Mouse (Mus musculus) cerebellum, postnatal 14 days (tissue): ENCODE measurements around the gene Bcl2l12.
A peak's percentile ranks its signal among the peaks of the same experiment; 100 is the strongest.

Source experiments
- DNase-seq, 2 experiments: peaks; one replicate each; pipeline ENCODE4 v3.0.0; 2021; ENCODE audit warnings: mixed read lengths in 2 of 2

Bcl2l12 gene

DNA sequence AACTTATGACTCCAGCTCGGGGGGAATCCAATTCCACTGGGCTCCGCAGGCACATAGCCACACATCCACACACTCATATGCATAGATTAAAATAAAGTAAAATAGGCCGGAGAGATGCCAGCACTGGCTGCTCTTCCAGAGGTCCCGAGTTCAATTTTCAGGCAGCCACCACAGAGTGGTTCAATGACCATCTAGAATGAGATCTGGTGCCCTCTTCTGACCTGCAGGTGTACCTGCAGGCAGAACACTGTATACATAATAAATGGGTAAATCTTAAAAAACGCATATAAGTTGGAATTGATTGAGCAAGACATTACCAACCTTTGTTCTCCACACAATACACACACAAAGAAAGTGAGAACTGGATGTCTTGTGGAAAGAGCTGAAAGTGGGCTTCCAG, 42.9 kb downstream of the Bcl2l12 start:
- DNase-seq = peak in 1 of 2 experiments; percentile 52

DNA sequence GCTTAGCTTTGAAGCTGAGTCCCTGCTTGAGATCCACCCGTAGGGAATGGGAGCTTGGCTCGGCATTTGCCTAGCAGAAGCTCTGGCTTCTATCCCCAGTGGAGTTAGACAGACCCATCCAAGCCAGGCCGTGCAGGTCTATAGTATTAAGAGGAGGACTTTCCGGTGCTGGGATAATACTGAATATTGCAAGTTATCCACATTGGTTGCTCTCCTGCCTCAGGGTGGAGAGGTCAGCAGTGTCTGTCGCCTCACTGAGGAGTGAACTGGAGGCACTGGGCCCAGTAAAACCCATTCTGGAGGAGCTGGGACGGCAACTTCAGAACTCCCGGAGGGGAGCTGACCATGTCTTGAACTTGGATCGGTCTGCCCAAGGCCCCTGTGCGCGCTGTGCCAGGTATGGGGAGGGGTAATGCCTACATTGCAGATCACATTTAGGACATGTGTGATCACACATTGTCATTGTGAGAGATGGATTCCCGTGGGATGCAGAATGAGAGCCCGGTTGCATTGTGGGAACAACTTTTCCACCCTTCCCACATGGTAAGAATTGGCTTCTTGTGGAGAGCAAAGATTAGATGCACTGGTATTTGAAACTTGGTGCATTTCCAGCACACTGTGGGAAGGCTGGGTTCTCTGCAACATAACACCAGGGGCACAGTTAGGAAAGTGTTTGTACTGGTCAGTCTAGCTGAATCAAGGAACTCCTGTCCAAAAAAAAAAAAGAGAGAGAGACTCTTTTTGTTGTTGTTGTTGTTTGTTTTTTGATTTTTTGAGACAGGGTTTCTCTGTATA, 44.2 kb downstream of the Bcl2l12 start:
- no peak for DNase-seq

DNA sequence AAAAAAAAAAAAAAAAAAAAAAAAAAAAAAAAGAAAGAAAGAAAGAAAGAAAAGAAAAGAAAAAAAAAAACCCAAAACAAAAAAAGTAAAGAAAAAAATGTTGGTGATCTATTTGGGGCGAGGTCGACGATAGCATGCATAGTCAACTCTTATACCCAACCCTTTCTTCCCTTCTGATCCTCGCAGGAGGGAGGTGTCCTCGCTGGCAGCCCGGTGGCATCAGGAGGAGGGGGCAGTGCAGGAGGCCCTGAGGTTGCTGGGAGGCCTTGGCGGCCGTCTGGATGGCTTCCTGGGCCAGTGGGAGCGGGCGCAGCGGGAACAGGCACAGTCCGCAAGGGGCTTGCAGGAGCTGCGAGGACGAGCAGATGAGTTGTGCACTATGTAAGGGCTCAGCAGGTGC, 45.0 kb downstream of the Bcl2l12 start:
- no peak for DNase-seq

DNA sequence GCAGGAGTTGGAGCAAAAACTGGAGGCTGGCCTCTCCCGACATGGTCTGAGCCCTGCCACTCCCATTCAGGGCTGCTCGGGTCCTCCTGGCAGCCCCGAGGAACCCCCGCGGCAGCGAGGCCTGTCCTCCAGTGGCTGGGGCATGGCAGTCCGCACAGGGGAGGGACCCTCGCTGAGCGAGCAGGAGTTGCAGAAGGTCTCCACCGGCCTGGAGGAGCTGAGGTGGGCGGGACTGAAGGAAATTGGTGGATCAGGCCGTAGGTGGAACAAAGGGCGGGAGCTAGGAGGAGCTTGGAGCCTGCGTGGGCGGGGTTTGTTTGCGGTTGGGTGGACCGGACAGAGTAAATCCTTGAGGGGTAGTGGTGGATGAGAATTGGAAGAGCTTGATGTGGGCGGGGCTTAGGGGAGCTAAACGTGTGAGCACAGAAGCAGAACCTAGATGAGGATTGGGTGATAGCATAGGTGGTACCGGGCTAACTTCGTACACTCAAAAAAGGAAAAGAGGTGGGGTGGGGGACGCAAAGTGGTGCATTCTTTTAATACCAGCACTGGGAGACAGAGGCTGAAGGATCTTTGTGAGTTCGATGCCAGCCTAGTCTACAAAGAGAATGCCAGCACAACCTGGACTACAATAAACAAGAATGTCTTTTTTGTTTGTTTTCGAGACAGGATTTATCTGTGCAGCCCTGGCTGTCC, 45.8 kb downstream of the Bcl2l12 start:
- peak; percentile 83 to 85 for DNase-seq

DNA sequence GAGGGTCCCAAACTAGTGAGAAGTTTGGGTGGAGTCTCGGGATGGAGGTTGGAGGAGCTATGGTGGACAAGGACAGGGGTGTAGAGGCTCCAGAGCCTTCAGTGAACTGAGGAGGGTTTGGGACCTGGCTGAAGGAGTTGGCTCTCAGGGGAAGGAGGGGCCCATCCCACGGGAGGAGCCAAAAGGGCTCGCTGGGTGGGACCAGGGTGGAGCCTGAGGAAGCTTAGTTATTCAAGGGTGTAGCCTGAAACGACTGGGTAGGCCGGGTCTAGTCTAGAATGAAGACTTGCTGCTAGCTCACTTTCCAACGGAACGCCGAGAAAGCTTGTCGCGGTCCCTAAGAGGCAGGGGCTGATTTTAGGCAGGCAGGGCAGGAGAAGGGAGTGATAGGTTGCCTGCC, 46.6 kb downstream of the Bcl2l12 start:
- no peak for DNase-seq

DNA sequence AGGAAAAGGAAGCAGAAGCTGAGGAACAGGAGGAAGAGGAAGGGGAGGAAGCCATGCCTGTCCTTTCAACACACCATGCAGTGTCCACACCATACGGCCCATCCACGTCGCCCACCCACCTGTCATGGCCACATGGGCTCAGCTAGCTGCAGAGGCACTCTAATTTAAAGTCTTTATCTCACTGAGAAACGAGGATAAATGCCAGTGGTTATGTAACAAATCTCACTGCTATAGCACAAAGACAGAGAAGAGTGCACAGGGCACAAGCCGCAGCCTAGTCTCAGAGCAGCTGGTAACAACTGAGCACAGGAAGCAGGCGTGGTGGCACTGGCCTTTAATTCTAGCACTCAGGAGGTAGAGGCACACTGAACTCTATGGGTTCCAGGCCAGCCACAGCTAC, 48.6 kb downstream of the Bcl2l12 start:
- no peak for DNase-seq

DNA sequence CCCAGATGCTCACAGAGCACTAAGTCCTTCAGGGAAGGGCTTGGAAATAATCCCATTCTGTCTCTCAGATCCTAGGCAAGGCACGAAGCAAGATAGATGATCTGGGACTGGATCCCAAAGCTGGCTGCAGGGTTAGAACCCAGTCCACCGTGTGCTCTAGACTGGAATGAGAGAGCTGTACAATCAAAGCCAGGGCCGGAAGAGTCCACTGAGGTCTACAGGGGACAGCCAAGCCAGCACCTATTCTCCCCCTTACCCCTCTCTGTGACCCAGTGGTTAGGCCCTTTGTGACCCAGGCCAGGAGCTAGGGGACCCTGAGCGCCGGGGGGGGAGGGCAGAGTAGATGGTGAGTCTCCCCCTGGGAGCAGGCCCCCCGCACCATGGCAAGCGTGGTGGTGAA, 55.6 kb downstream of the Bcl2l12 start, which contains the start of gene Tsks:
Tsks (plus strand) TSS at position 301 of the 400 bp plus-strand sequence.
- no peak for DNase-seq
